Mouse (Mus musculus): ENCODE measurements around the gene Ank2.

Ank2 gene

DNA sequence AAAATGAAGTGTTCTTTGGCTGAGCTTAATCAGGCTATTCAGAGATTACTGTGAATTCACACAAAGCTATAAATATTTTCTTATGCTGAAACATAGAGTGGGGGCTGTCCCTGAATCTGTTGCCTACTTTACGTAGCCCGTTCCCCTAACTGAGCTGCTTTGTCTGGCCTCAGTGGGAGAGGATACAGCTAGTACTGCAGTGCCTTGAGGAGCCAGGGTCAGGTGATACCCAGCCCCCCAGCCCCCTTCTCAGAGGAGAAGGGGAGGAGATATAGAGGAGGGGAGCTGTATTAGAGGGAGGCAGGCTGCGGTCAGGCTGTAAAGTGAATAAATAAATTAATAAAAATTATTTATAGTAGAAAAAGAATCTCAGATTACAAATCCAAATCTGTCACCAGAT, 519.5 kb downstream of the Ank2 start:
- no peak for DNase-seq (ENCODE audit: low spot score in 2 of 2)

DNA sequence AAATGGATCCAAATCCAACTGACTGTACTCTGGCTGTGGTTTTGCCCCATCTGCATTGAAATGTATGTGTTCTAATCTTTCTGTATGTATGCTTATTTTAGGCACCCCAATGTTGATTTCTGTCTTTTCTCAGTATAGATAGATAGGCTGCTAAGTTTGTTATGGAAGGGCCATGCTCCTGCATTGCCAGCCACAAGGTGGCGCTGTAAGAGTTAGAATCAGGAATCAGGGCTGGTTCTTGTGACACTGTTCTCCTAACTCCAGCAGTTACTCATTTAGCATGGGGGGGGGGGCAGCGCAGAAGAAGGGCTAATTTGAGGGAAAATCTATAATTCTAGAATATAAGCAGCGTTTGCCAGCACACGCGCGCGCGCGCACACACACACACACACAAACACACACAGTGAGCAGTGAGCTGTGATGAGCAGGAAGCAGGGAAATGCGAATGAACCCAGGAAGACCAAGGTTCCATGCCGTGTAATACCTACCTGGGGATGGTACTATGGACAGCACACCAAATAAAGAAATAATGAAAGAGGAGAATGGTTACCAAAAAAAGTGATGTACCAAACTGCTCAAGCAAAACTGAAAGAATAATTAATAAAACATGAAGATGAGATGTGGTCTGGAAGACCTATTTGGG, 520.3 kb downstream of the Ank2 start:
- DNase-seq (ENCODE audit: low spot score in 2 of 2), result peak; percentile 50 to 66

DNA sequence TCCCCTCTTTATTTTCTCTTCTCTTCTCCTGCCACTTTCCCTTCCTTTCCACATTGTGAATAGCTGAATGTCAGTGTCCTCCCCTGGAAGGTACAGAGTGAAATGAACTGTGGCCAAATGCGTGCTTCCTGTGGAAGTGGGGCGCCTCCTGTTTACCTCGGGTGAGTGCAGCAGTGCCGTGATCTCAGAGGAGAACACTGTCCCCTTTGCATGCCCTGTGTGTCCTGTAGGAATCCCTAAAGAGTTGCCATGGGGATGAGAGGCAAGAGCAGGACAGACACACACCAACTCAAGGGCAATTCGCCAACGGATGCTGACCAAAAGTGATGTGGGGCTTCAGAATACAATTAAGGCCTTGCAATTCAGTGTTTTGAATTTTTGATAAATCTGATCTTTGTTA, 521.8 kb downstream of the Ank2 start:
- DNase-seq (ENCODE audit: low spot score in 2 of 2), result no peak

DNA sequence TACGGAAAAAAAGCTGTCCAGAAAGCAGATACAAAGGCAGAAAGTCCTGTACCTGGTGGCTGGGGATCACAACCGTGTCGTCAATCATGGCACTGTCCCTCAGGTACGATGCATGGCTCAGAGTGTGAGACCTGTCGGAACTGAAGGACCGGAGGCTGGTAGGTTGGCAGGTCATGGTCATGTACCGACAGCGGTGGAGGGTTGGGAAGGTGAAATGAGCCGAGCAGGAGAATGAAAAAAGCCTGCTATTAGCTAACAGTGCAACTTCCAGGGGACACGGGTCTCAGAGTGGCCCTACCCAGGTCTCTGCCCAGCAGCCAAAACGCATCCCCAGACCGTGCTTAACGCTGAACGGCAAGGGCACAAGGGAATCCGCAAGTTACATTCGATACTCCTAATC, 522.4 kb downstream of the Ank2 start:
- DNase-seq (ENCODE audit: low spot score in 2 of 2), result no peak

DNA sequence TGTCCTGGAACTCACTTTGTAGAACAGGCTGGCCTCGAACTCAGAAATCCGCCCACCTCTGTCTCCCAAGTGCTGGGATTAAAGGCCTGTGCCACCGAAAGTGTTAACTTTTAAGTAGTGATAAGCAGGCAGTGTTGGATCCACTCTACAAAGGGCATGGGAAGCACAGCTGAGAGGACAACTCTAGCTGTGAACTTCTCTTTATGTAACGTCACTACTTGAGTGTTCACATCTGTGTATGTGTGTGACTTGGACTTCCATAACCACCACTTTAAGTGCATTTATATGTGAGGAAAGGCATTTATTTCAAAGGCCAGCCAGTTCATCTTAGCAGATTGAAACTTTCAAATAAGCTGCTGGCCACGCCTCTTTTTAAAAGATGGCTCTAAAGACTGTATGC, 523.7 kb downstream of the Ank2 start:
- no peak for DNase-seq (ENCODE audit: low spot score in 2 of 2)

DNA sequence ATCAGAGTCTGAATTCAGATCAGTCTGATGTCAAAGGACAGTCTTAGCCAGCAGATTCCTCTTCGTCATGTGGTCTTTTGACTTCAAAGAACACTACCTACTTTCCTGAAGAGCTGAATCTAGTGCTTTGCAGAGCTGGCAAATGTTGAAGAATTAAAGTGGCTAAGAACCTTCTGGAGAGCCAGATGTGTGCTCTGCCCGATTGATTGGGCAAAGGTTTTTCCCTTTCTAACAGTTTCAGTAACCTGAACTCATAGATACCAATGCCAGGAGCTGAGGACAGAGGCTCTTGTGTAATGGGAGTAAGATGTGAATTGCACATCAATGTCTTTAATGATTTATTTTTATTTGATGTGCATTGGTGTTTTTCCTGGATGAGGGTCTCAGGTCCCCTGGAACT, 525.6 kb downstream of the Ank2 start:
- no peak for DNase-seq (ENCODE audit: low spot score in 2 of 2)

DNA sequence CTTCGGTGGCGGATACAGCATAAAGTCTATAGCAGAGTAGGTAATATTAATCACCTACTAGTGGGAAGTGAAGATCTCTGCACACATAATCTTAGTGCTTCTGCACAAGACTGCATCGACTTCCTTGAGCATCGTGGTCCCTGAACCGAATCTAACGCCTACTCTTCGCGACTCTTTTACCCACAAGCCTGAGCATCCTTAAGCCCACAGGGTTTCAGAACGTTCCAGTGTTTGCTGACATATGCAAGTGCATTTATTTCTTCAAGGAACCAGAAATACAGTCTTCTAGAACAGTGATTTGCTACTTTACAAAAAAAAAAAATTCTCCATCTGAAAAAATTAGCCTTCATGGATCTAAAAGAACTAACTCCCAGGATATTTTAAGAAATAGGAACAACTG, 527.6 kb downstream of the Ank2 start:
- DNase-seq (ENCODE audit: low spot score in 2 of 2), result no peak

DNA sequence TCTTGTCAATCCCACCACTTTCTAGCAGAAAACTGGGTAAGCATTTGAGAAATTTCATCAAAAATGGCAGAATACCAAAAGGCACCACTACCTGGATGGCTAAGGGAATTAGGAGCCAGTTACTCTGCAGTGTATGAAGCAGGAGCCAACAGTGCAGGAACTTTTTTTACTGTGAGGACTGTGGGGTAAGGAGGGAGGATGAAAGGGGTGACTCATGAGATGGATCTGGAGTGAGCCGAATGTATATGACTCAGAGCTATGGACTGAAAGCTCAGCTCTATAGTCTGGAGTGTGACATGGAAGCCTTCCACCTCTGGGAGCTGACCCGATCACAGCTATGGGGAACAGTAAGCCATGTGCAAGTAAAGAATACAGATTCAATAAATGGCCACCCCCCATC, 530.4 kb downstream of the Ank2 start:
- DNase-seq (ENCODE audit: low spot score in 2 of 2), result no peak

DNA sequence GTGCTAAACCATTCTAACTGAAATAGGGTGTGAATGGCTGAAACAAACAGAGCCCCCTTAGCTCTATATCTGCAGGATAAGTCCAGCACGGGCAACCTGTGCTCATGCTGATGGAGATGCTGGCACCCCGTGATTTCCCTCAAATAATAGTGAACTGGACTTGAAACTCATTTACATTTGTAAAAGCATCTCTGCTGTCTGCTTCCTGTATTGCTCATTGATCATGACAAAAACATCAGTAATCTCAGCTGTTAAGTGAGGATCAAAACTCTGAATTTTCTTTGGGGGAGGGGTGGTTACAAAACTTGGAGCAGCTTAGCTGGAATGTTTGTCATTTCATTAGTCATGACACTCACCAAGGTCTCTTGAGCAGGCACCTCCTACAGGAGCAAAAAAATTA, 533.4 kb downstream of the Ank2 start:
- no peak for DNase-seq (ENCODE audit: low spot score in 2 of 2)

DNA sequence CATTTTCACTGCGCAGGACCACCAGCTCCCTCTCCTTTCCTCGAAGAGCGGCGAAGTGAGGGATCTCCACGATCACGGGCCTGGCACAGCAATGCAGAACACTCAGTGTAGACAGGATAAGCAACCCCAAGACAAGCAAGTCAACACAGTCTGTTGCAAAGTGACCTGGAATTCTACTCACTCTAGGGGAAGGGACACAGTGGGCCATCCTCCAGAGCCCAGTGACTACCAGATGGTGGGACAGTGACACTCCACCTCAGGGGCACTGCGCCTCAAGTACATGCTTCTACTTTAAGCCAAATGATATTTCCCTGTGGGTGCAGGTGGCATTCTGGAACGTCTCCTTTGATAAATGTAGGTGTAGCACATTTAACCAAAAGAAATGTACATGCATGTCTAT, 536.8 kb downstream of the Ank2 start:
- no peak for DNase-seq (ENCODE audit: low spot score in 2 of 2)

DNA sequence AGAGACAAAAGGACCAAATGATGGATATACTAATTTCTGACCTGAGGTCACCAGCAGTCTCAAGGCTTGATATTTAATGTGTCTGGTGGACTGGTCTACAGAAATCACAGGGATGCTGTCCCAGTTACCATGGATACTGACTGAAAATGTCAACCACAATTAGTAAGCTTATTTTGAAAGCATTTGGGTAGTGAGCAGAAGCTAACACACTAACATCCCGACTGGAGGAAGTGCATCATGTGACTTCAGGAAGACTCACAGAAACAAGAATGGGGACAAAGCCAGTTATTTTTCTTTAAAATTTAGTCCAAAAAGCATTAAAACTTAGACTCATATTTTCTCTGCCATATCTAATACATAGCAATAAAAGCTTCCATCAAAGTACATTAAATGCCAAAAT, 546.5 kb downstream of the Ank2 start:
- no peak for DNase-seq (ENCODE audit: low spot score in 2 of 2)

DNA sequence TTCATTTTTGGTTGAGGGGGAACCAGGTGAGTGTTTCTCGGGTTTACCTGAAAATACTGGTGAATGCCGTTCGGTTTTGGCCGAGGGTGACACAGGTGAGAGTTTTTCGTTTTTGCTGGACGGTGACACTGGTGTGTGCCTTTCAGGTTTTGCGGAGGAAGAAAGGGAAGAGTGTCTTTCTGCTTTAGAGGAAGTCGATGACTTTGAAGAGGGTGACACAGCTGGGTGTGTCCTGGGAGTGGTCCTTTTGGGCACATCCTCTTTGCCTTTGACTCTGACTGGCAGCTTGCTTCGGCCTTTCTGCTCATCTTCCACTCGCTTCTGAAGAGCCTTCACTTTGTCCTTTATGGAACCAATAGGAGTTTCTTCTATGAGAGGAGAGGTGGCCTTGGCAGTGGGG, 552.6 kb downstream of the Ank2 start:
- no peak for DNase-seq (ENCODE audit: low spot score in 2 of 2)

DNA sequence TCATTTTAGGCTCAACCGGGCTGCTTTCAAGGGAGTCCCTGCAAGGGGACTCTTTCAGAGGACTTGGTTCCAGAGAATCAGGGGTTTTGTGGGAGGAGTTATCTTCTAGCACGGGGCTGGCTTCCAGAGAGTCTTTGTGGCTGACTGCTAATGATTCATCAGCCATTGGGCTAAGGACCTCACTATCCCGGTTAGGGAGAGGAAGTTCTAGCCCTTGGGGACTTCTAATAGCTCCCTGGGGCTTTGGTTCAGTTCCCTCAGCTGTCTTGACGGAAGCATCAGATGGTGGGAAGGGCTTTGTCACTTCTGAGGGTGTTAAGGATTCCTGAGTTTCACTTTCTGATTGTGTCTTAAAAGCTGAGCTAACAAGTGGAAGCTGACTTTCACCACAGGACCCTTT, 554.3 kb downstream of the Ank2 start:
- DNase-seq (ENCODE audit: low spot score in 2 of 2), result no peak

DNA sequence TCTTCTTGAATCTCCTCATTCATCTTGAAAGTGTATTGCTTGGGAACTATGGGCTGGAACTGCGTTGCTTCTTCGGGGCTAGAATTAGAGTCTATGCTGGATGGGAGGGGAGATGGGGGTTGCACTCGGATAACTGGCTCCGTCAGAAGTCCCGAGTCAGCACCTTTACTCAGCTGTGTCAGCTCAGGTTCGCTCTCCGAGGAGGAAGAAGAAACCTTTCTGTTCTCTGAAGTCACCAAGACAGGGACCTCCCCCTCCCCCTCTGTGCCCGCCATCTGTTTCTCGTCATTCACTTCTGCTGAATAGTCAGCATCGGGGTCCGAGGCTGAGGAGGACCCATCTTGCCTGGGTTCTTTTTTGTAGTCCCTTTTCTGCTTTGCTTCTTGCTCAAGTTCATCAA, 555.1 kb downstream of the Ank2 start:
- no peak for DNase-seq (ENCODE audit: low spot score in 2 of 2)

DNA sequence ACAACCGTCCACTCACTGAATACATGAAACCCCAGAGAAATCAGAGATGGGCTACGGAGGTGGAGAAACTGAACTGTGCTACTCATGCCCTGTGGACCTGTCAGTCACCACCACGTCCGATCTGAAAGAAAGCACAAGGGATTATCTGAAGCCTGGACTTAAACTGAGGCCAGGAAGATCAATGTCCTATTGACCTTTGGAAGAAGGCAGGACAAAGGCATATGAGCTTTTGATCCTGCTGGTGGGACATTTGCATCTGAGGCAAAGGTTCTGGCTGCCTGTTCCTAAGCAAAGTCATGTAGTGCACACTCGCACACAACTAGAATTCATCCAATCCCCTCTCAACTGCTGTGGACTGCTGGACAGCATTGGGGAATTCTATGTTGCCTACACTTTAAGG, 558.7 kb downstream of the Ank2 start:
- no peak for DNase-seq (ENCODE audit: low spot score in 2 of 2)

DNA sequence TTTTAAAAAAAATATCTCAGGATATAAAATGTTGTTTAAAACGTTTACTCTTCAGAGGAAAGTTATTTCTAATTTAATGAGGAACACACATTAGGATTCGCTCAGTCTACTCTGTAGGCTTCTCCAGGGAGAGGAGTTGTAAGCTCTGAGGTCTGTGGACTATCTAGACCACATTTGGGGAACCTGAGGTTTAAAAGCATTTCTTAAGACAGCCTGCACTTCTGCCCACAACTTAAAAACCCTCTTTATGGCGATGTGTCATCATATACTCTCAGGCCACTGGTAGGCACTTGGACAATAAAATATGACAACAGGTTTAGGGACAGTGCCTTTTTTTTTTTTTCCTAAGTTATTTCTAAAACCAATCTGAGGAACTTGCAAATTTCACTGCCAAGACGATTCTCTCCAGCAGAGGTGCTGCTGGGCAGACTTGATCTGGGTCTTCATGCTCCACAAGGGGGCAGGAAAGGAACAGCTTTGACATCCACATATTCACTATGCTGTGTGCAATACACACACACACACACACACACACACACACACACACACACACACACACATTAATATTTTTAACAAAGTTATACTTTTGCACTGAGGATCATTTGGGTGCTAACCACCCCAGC, 567.2 kb downstream of the Ank2 start:
- DNase-seq (ENCODE audit: low spot score in 2 of 2), result no peak

DNA sequence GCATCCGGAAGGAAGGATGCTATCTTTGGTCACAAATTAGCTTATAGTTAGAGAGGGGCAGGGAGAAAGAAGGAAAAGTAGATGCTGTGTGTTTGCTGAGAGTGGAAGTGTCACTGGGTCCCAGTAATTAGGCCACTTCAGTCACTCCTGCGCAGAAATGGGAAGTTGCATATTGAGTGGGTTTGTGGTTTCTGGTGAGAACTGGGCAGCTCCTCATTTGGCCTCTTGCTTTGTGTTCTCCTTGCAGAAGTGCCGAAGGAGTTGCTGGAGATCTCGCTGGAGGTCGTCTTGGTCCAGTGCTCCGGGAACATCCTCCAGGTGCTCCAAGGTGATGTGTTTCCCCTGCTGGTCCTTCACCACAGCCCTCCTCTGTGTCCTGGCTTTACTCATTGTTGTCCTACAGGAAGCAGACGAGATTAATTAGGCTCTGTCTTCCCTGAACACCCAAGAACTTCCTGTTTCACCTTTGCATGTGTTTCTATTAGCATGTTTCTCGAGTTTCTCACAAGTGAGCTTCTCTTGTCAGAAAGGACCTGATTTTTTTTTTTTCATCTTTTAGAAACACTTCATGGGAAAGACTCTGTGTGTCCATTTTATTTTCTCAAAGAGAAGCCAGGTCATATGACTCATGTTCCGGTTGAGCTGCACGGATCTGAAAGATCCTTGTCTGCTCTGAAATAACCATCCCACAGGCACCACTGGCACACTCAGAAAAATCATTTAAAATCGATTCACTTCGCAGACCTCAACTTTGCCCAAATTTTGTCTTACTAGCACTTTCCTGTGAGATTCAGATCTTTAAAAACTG, 575.4 kb downstream of the Ank2 start:
- DNase-seq (ENCODE audit: low spot score in 2 of 2), result no peak

DNA sequence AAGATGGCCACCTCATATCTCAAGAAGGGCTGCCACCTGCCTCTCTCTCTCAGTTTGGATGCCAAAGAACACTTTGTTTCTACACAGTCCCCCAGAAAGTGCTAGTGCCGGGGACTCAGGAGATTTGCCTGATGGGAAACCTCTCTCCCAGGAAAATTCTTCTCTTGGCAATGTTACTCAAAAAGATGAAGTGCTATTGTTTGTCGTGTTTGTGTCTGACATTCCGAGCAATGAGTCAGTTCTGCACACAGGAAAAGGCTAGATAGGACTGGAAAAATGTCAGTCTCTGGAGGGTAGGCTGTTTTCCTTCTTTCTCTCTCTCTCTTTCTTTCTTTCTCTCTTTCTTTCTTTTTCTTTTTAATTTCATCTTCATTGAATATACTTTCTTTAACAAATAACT, 577.2 kb downstream of the Ank2 start:
- no peak for DNase-seq (ENCODE audit: low spot score in 2 of 2)

DNA sequence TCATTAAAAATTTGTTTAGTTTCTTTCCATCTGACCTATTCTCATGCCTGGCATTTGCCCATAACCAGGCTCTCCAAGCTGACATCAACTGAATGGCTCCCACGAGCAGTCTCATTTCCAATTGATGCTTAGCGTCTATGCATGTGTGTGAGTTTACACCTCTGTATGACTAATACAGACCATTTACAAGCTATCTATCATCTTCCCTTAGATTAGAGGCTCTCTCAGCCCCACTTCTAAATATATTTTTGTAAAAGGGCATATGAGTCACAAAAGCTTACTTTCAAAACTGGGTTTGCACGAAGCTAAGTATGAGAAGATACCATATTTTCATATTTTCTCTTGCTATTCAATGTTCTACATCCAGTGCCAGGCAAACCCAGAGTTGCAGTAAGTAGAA, 578.9 kb downstream of the Ank2 start:
- DNase-seq (ENCODE audit: low spot score in 2 of 2), result no peak

DNA sequence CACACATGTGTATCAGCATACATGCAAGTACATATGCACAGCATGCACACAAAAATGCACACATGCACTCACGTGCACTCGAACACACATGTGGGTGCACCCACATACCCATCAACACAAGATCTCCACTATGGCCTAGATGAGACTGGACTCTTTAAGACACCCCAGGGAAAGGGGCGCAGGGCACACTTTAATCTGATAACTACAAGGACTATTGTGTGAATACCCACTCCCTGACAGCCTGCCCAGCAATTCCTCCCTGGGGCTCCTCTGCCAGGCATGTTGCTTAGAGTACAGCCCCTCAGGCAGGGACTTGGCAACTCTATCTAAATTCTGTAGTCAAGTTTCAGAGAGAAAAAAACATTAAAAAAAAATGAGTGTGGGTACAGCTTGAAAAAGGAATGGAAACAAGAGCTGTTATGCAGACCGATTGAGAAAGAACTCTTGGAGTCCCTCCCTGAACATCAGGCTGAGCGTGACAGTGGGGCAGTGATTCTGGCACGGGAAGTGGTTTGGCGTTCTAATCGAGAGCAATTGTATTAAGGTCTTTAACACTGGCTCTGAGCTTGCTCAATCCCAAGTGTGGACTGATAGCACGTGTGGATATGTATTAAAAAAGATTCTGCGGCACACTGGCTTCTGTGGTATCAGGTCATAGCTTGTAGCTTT, 580.2 kb downstream of the Ank2 start:
- no peak for DNase-seq (ENCODE audit: low spot score in 2 of 2)

DNA sequence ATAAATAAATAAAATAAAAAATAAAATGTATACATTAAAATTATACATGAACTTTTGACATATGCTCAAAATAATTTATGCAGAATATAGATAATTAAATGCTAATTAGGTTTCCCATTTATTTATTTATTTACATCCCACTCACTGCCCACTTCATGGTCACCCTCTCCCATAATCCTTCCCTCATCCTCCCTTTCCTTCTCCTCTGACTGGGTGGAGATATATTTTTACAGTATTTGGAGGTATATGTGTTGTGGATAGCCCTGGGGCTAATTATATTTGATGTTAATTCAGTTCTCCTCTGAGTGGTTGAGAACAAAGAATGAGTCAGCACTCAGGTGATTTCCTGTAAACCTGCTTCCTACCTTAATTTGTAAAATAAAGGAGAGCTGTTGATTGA, 582.8 kb downstream of the Ank2 start:
- no peak for DNase-seq (ENCODE audit: low spot score in 2 of 2)

DNA sequence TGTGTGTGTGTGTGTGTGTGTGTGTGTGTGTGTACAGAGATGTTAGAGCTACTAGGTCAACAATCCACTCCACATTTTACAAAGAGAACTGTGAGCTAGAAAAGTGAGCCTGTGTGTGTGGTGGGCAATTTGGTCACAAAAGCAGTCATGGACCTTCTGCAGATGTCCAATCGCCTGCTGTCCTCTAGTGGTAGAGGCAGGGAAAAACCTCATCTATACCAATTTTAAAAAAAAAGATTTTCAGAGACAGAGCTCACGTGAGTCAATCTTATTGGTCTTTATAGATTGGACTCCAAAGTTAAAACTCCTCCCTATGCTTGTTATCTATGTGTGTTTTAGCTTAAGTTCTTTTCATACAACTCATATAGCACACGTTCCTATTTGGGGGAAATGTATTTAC, 595.6 kb downstream of the Ank2 start:
- no peak for DNase-seq (ENCODE audit: low spot score in 2 of 2)

DNA sequence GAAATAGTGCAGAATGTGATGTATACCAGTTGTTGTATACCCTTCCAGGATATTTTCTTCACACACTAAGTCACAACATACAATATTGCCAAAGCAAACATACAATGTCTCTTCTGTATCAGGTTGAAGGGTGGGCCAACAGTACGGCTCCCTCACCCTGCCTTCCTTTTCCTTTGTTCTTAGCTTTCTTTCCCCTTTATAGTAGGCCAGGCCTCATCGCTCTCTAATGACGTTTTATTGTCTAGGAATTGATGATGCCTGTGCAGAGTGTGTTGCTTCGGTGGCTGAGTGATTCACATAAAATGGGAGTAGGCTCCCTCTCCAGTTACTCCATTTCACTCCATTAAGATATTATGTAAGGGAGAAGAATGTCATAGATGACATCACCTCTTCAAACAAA, 612.5 kb downstream of the Ank2 start:
- DNase-seq (ENCODE audit: low spot score in 2 of 2), result no peak
